Mouse (Mus musculus) liver, embryonic 11.5 days (tissue): ENCODE data around the gene Gm10134. TPM values are rescaled to one million over a fixed set of nuclear protein-coding genes. Genes with fewer than 3 reads are reported as not detected.

Experiments used
- ATAC-seq: fragments of 200-750 bp; cut with Nextera tagmentation; replicated peaks from 2 replicates; pipeline ENCODE4 v1.8.0; 2017; ENCODE audit warnings: moderate number of reproducible peaks, mild to moderate bottlenecking, moderate TSS enrichment, moderate library complexity; ENCODE audit not compliant: low FRiP score
- DNase-seq: peaks from one replicate; pipeline ENCODE4 v3.0.0-alpha.2; 2017; ENCODE audit warnings: low spot score
- H3K27ac ChIP-seq: fragments of 300-500 bp; sonication (generic); 2 replicates; pipeline ENCODE4 v1.5.1; 2014; ENCODE audit warnings: mild to moderate bottlenecking, low read depth, low read length, control low read depth
- H3K27me3 ChIP-seq: fragments of 300-500 bp; sonication (generic); replicated peaks from 2 replicates; pipeline ENCODE4 v1.6.1; 2014; ENCODE audit warnings: low read length, mixed read lengths; ENCODE audit not compliant: control insufficient read depth, insufficient read depth
- H3K36me3 ChIP-seq: fragments of 300-500 bp; sonication (generic); 2 replicates; pipeline ENCODE4 v1.6.1; 2014; ENCODE audit warnings: mild to moderate bottlenecking, low read length, moderate library complexity, mixed read lengths; ENCODE audit not compliant: control insufficient read depth, insufficient read depth
- H3K4me1 ChIP-seq: fragments of 300-500 bp; sonication (generic); replicated peaks from 2 replicates; pipeline ENCODE4 v1.6.1; 2014; ENCODE audit warnings: low read length, mixed read lengths; ENCODE audit not compliant: control insufficient read depth, insufficient read depth
- H3K4me2 ChIP-seq: fragments of 300-500 bp; sonication (generic); 2 replicates; pipeline ENCODE4 v1.6.1; 2014; ENCODE audit warnings: mild to moderate bottlenecking, control low read depth, moderate library complexity
- H3K4me3 ChIP-seq: fragments of 300-500 bp; sonication (generic); 2 replicates; pipeline ENCODE4 v1.5.1; 2014; ENCODE audit warnings: low read depth, low read length, control low read depth
- H3K9ac ChIP-seq: fragments of 300-500 bp; sonication (generic); 2 replicates; pipeline ENCODE4 v1.6.1; 2014; ENCODE audit warnings: low read depth, low read length, control low read depth
- H3K9me3 ChIP-seq: fragments of 300-500 bp; sonication (generic); 2 replicates; pipeline ENCODE4 v1.6.1; 2016; ENCODE audit warnings: low read length, inconsistent platforms, mixed read lengths; ENCODE audit not compliant: control insufficient read depth
- WGBS: fragments of 180-500 bp; shearing (Covaris S2); extraction: QIAGEN DNeasy Blood & Tissue Kit; methylation state at CpG from one replicate; pipeline ENCODE4 v1.1.7; 2014; 5-methylcytosine and 5-hydroxymethylcytosine counted together
- polyA plus RNA-seq: library from polyadenylated mRNA; unstranded; fragments of >200 nt; fragmentation: Nextera tagmentation; extraction: Ambion mirVana; gene quantifications from 2 replicates; pipeline ENCODE4 v1.2.1, GENCODE M21; 2014

Gene Gm10134
- polyA plus RNA-seq, 1 experiment from 2014 or later = 0.73 TPM

- Histone ChIP-seq H3K4me1 (peaks cover 25% of the 10 kb centered on the region), H3K4me3 (no peak overlapping the region), H3K4me2 (no peak overlapping the region), H3K9me3 (no peaks in the 10 kb centered on the region), H3K27me3 (peaks cover 5% of the 10 kb centered on the region), H3K27ac (no peak overlapping the region), H3K36me3 (no peaks in the 10 kb centered on the region), H3K9ac (no peak overlapping the region)
- DNase-seq (no peak), ATAC-seq (no peak)
- WGBS = 74% methylated on average over 8 of the region's 8 CpGs
Observed at GRCm38 (mm10) chr2:28537995-28538816, 32.3 kb downstream of the Gm10134 start.

GRCm38 (mm10) chr2:28538817-28539128, 32.9 kb downstream of the Gm10134 start:
- no peak for DNase-seq
- H3K27ac ChIP-seq = no peak overlapping the region
- ATAC-seq = no peak
- peaks cover 3% of the 10 kb centered on the region for H3K27me3 ChIP-seq
- no peak overlapping the region for H3K4me2 ChIP-seq
- peaks cover 22% of the 10 kb centered on the region for H3K4me1 ChIP-seq
- 47% methylated on average over 1 of the region's 1 CpGs for WGBS
- H3K4me3 ChIP-seq = no peak overlapping the region
- no peaks in the 10 kb centered on the region for H3K36me3 ChIP-seq
- H3K9me3 ChIP-seq = no peaks in the 10 kb centered on the region
- H3K9ac ChIP-seq = no peak overlapping the region

- no peaks in the 10 kb centered on the region for H3K9me3 ChIP-seq
- H3K4me2 ChIP-seq = no peak overlapping the region
- H3K9ac ChIP-seq = no peak overlapping the region
- peaks cover 3% of the 10 kb centered on the region for H3K27me3 ChIP-seq
- no peak for DNase-seq
- no peak overlapping the region for H3K27ac ChIP-seq
- H3K36me3 ChIP-seq = no peaks in the 10 kb centered on the region
- H3K4me3 ChIP-seq = no peak overlapping the region
- 67% methylated on average over 7 of the region's 7 CpGs for WGBS
- H3K4me1 ChIP-seq = peaks cover 18% of the 10 kb centered on the region
- no peak for ATAC-seq
Observed at GRCm38 (mm10) chr2:28539206-28539605, 33.3 kb downstream of the Gm10134 start.

GRCm38 (mm10) chr2:28539949-28540348, 34.1 kb downstream of the Gm10134 start:
- H3K4me1 ChIP-seq = peaks cover 16% of the 10 kb centered on the region
- H3K9me3 ChIP-seq = no peaks in the 10 kb centered on the region
- H3K36me3 ChIP-seq = no peaks in the 10 kb centered on the region
- H3K27me3 ChIP-seq = no peaks in the 10 kb centered on the region
- H3K4me3 ChIP-seq = no peak overlapping the region
- DNase-seq = no peak
- WGBS = 35% methylated on average over 2 of the region's 2 CpGs
- no peak overlapping the region for H3K4me2 ChIP-seq
- no peak for ATAC-seq
- no peak overlapping the region for H3K9ac ChIP-seq
- no peak overlapping the region for H3K27ac ChIP-seq

GRCm38 (mm10) chr2:28540587-28541227, 34.8 kb downstream of the Gm10134 start:
- H3K4me2 ChIP-seq = no peak overlapping the region
- peaks cover 12% of the 10 kb centered on the region for H3K4me1 ChIP-seq
- no peak overlapping the region for H3K27ac ChIP-seq
- no peaks in the 10 kb centered on the region for H3K9me3 ChIP-seq
- H3K4me3 ChIP-seq = no peak overlapping the region
- H3K9ac ChIP-seq = no peak overlapping the region
- 71% methylated on average over 8 of the region's 8 CpGs for WGBS
- ATAC-seq (no peak), DNase-seq (no peak)
- no peaks in the 10 kb centered on the region for H3K36me3 ChIP-seq
- no peaks in the 10 kb centered on the region for H3K27me3 ChIP-seq

GRCm38 (mm10) chr2:28543894-28544293, 38.0 kb downstream of the Gm10134 start:
- Histone ChIP-seq H3K4me1 (peaks cover 9% of the 10 kb centered on the region), H3K4me2 (no peak overlapping the region), H3K9me3 (no peaks in the 10 kb centered on the region), H3K27me3 (no peaks in the 10 kb centered on the region), H3K4me3 (no peak overlapping the region), H3K27ac (no peak overlapping the region), H3K9ac (no peak overlapping the region), H3K36me3 (no peaks in the 10 kb centered on the region)
- DNase-seq = no peak
- 86% methylated on average over 8 of the region's 8 CpGs for WGBS
- no peak for ATAC-seq

GRCm38 (mm10) chr2:28545976-28546375, 40.1 kb downstream of the Gm10134 start:
- no peak for DNase-seq
- Histone ChIP-seq H3K4me1 (no peaks in the 10 kb centered on the region), H3K27ac (no peak overlapping the region), H3K4me2 (no peak overlapping the region), H3K4me3 (no peak overlapping the region), H3K36me3 (peaks cover 6% of the 10 kb centered on the region; the same call in 1 of the 2 replicates), H3K27me3 (no peaks in the 10 kb centered on the region), H3K9ac (no peak overlapping the region), H3K9me3 (no peaks in the 10 kb centered on the region)
- ATAC-seq = no peak

- no peaks in the 10 kb centered on the region for H3K27me3 ChIP-seq
- H3K4me2 ChIP-seq = no peak overlapping the region
- no peak overlapping the region for H3K27ac ChIP-seq
- H3K4me1 ChIP-seq = no peaks in the 10 kb centered on the region
- H3K9ac ChIP-seq = no peak overlapping the region
- ATAC-seq (no peak), DNase-seq (no peak)
- 75% methylated on average over 6 of the region's 6 CpGs for WGBS
- H3K36me3 ChIP-seq = peaks cover 6% of the 10 kb centered on the region; the same call in 1 of the 2 replicates
- no peak overlapping the region for H3K4me3 ChIP-seq
- no peaks in the 10 kb centered on the region for H3K9me3 ChIP-seq
Observed at GRCm38 (mm10) chr2:28546560-28546959, 40.7 kb downstream of the Gm10134 start.
